Mouse (Mus musculus) mouse embryonic stem cell (cell line): ENCODE measurements around the gene Eif5a.

Experiments used
- in situ Hi-C, 2 experiments: fragments of 300-500 bp; cut with MboI; formaldehyde crosslinking; loops; 1 replicate in 1 of 2; 3 replicates in 1 of 2; pipeline ENCODE4 v1.14.3; 2019 to 2020; ENCODE audit warnings: low sequenced_read_pairs in 2 of 2, low pct_unique_long_range_greater_than_20kb in 1 of 2, mixed read lengths in 1 of 2; ENCODE audit not compliant: unreplicated experiment in 1 of 2

The Eif5a gene

DNA sequence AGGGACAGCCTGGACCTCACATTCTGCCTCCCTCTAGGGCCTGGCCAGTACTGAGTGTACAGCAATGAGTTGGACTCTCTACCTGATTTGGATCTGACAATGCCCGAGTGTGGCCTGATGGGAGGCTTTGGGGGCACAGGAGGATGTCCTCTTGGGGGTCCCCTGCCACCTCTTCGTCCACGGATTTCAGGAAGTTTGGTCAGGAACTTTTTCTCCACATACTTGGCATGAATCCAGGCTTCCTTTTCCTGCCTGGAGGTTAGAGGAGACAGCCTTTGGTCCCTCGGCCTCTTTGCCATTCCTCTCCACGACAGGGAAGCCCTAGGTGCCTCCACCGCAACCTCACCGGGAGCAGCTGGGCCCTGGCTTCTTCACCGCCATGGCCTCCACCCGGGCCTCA, 37.5 kb downstream of the Eif5a start:
- in situ Hi-C loops = loop anchor here in 1 of 2 experiments (25.0 kb wide), 1 partner anchor 247 kb away; the partner anchor contains the start of gene Fxr2

DNA sequence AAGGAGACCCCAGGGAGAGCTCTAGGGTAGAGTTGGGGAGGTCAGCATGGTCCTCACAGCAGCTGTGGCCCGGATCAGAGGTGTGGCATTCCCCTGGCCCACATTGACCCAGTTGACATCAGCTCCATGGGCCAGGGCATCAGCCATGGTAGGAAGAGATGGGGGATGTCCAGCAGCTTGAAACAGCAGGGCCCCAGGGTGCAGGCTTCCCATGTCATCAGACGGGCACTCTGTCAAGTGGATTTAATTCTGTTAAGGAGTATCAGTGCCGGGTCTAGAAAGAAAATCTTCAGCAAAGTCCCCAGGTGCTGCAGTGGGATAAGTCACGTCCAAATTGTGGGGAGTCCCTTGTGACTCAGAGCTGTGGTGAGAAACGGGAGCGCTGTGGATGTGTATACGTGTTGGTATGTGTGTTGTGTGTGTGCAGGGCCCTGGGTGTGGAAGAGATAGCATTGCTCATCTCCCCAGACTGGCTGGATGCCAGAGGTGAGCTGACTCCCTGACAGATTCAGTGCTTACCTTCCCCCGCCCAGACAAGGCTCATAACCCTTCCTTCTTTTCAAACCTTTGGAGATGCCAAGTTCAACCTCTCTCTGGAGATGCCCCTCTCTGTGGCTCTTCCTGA, 38.1 kb downstream of the Eif5a start:
- in situ Hi-C loops = loop anchor here in 1 of 2 experiments (25.0 kb wide), 1 partner anchor 246 kb away; the partner anchor contains the start of gene Fxr2

DNA sequence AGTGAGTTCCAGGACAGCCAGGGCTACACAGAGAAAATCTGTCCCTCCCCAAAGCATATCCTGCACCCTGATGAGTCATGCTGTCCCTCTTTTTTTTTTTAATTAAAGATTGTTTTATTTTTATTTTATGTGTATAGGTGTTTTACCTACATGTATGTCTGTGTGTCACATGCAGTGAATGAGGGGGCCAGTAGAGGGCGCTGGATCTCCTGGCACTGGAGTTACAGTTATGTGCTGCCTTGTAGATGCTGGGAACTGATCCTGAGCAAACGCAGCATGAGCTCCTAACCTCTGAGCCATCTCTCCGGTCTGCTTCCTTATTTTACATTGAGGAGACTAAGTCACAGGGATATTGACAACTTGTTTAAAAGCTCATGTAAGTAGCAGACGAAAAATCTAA, 38.7 kb downstream of the Eif5a start:
- in situ Hi-C loops = loop anchor here in 1 of 2 experiments (25.0 kb wide), 1 partner anchor 246 kb away; the partner anchor contains the start of gene Fxr2

DNA sequence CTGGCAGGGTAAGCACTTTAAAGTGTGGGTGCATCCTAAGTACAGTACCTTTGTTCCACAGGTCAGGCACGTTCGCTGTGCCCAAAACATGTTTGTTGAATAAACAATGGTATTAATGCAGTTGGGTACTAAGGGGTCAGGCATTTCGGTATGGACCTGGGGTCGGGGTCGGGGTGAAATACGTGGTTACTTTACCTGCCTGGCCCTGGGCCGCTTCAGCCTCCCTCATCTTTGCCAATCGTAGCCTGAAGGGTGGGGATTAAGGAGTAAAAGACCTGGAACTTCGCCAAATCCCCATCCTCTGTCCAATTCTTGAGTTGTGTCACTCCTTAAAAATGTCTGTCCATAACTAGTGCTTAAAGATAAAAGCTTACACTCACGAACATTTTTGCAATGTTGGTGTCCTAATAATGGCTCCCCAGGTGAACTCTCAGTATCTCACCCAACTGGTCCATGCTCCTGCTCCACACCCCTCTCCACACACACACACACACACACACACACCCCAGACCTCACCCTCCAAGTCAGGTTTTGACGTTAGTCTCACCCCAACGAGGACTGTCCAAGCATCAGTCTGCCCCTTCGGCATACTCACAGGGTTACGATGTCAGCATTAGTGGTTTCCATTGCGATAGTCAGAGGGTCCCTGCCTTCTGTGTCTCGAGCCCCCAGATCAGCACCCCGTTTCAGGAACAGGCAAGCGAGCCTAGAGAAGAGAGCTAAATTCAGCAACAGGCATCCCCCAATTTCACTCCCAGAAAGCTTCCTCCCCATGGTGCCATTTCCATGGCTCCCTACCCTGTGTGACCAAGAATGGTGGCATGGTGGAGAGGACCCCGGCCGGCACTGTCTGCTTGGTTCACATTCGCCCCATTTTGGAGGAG, 39.7 kb downstream of the Eif5a start:
- in situ Hi-C loops = loop anchor here in 1 of 2 experiments (25.0 kb wide), 1 partner anchor 245 kb away; the partner anchor contains the start of gene Fxr2

DNA sequence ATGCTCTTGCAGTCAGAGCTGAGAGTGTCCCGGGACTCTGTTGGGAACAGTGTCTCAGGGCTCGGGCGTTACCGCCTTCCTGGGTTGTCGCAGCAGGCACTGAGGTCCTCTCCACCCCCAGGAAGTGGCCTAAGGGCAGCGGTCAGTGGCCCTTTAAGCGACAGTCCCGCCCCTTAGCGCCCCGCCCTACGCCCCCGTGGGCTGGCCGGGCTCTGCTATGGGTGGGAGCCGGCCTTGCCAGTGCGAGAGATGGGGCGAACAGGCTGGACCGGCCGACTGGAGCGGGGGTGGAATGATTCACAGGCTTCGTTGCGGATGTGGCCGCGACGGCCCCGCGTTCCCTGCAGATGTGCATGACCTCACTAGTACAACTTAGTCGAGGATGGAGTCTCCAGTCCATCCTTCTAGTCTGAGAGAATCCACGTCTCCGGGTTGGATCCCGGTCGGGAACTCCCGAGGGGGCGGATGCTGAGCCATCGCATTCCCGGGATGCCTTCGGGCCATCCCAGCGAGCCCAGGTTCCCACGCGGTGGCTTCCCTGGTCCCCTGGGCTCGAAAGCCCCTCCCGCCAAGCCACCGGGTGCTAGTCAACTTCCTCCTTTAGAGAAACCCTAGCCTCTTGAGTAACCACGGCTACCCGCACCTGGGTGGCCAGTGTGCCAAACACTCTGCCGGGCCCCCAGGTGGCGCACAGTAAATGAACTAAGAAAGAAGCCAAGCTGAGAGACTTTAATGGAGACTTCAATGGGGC, 40.7 kb downstream of the Eif5a start, which contains the start of gene Kctd11:
Kctd11 (minus strand) TSS at position 554 of the 751 bp plus-strand sequence.
- in situ Hi-C loops = loop anchor here in 1 of 2 experiments (25.0 kb wide), 1 partner anchor 244 kb away; the partner anchor contains the start of gene Fxr2

DNA sequence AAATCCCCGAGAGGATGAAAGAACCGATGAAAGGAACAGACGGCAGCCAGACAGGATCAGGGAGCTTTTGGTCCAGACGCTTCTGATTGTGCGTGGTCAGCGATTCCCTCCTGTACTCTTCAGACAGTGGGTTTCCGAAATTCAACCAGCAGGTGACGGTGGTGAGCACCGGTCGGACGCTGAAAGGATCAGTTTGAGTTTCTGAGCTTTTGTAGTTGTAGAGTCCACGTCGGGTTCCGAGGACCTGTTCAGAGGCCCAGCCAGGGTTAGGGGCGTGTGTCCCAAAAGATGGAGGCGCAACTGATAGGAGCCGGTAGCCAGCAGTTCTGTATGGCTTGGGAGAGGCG, 41.3 kb downstream of the Eif5a start:
- in situ Hi-C loops = loop anchor here in 1 of 2 experiments (25.0 kb wide), 1 partner anchor 243 kb away; the partner anchor contains the start of gene Fxr2

DNA sequence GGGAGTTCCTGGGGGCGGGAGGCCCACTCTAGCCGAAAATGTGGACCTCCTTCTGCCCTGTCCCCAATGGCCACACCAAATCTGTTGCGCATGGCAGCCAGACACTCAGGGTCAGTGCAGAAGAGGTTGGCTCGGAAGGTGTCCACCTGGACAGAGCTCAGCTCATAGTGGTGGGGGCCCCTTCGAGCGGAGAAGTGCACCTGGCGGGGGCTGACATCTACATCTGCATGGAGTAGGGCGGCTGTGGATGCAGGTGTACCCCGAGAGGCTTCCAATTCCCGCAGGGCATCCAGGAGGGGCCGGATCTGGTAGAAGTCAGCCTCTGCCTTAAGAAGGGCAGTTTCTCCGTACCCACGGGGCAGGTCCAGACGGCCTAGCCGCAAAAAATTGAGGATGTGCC, 42.0 kb downstream of the Eif5a start:
- in situ Hi-C loops = loop anchor here (5.0 to 25.0 kb wide), 5 partner anchors 65 to 242 kb away; partner anchors contain the start of genes Fxr2 (in 1 of the 2), Gm39566 (in 1 of the 2), Spem2 (in 1 of the 2) and Tmem102 (in 1 of the 2)

DNA sequence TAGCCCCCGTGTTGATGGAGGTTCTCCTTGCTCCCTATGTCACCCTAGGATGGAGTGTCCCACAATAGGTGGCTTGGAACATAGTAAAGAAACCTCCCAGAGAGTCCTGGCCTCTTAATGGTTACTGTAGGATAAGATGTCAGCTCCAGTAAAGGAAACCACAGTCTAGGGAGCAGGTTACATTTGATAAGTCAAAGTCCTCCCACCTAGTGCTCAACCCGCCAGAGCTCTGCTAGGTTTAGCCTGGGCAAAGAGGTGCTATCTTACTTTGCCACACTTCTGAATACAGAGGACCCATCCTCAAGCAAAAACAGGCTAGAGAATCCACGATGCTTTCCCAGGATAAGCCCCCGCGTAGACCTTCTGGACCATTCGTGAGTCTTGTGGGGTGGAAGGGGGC, 42.8 kb downstream of the Eif5a start:
- in situ Hi-C loops = loop anchor here (5.0 to 25.0 kb wide), 5 partner anchors 64 to 242 kb away; partner anchors contain the start of genes Fxr2 (in 1 of the 2), Gm39566 (in 1 of the 2), Spem2 (in 1 of the 2) and Tmem102 (in 1 of the 2)

DNA sequence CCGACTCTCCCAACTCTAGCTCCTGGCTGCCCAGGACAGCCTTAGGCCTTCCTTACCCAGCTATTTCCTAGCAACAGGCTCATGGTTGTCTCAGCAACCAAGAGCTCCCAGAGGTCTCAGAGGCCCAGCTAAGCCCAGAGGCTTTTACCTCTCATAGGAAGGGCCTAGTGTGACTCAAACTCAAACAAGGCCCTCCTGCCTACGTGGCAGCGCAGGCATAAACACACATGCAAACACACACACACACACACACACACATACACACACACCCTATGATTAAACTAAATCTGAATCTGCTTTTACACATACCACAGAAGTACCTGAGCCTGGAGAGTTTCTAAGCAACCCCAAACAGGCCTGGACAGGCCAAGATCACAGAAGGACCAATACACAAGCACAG, 43.4 kb downstream of the Eif5a start:
- in situ Hi-C loops = loop anchor here (5.0 to 25.0 kb wide), 5 partner anchors 64 to 241 kb away; partner anchors contain the start of genes Fxr2 (in 1 of the 2), Gm39566 (in 1 of the 2), Spem2 (in 1 of the 2) and Tmem102 (in 1 of the 2)

DNA sequence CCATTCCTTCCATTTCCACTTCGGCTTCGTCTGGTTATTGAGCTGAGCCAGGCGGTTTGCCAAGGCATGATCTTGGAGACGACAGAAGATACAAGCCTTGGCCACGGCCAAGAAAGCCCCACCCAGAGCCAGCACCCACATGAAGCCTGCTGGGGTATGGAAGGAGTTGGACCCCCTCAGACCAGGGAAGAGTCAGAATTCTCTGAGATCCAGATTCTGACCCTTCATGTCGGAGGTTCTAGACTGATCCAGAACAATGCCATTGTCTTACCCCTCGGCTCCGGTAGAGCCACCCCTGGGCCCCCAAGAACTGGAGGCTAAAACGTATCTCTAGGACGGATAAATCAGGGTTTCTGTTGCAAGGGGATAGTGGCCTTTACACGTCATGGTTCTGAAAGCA, 43.9 kb downstream of the Eif5a start, which contains the start of gene Tmem95:
Tmem95 (minus strand) TSS at position 141 of the 400 bp plus-strand sequence.
- in situ Hi-C loops = loop anchor here (5.0 to 25.0 kb wide), 5 partner anchors 63 to 241 kb away; partner anchors contain the start of genes Fxr2 (in 1 of the 2), Gm39566 (in 1 of the 2), Spem2 (in 1 of the 2) and Tmem102 (in 1 of the 2)

DNA sequence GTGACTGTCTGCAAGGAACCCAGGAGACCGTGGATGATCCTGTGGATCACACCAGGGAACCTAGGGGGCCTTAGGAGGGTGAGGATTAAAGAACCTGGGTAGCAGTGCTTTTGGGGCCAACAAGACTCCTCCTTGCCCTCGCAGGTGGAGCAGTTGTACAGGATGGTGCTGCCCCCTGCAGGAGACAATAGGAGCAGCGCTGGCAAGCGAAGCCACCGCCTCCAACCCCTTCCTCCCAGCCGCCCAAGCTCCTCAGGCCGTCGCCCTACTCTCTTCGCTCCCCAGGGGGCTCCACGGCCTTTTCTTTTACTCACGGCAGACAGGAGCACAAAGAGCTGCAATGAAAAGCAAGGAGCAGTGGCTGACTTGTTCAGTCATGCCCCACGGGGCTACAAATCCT, 44.9 kb downstream of the Eif5a start:
- in situ Hi-C loops = loop anchor here (5.0 to 25.0 kb wide), 5 partner anchors 62 to 240 kb away; partner anchors contain the start of genes Fxr2 (in 1 of the 2), Gm39566 (in 1 of the 2), Spem2 (in 1 of the 2) and Tmem102 (in 1 of the 2)

DNA sequence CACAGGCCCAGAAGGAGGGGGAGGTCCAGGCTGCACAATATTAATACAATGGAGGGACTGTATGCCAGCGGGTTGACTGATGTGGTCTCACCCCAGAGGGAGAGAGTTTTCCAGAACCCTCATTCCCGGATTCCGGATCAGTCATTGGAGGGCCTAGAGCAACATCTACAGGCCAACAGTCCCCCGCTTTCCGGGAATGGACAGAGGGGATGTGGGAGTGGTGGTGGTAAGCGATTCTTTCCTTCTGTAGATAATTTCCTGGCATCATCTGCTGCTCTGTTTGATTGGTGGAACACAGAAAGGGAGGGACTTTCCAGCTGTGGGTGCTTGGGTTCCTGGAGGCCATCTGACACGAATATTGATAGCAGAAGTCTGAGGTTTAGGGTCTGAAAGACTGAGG, 45.6 kb downstream of the Eif5a start:
- in situ Hi-C loops = loop anchor here (5.0 to 25.0 kb wide), 5 partner anchors 61 to 239 kb away; partner anchors contain the start of genes Fxr2 (in 1 of the 2), Gm39566 (in 1 of the 2), Spem2 (in 1 of the 2) and Tmem102 (in 1 of the 2)

DNA sequence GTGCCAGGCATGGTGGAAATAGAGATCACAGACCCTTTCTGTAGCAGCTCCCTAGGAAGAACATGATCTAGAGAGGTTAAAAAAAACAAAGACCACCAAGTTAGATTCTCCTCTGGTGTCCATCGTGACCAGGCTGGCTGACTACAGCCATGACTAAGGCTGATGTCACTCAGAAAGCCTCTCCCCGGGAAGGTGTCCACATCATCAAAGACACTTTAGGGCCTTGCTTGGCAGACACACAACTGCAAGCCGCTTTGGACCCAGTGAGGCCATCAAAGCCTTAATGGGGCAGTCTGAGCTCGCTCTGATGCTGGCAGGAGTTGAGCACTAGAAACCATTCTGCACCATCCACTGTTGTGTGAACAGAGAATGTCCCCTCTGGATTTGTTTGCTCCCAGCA, 49.3 kb downstream of the Eif5a start:
- in situ Hi-C loops = loop anchor here in 1 of 2 experiments (10.0 kb wide), 1 partner anchor 58 kb away; the partner anchor contains the start of genes Gm39566 and Spem2

DNA sequence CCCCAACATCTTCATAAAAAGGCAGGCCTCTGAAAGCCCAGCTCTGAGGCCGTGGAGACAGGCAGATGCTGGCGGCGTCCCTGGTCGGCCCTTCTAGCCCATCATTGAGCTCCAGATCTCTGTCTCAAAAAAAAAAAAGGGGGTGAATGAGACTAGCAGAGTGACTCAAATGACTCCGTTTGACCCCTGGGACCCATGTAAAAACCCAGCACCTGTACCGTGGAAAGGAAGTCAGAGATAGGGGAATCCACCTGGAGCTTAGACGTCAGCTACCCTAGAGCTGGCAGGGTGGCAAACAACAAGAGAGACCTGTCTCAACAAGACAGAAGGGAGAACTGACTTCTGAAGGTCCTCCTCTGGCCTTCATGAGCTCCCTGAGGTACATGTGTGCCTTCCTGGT, 49.9 kb downstream of the Eif5a start:
- in situ Hi-C loops = loop anchor here in 1 of 2 experiments (10.0 kb wide), 1 partner anchor 57 kb away; the partner anchor contains the start of genes Gm39566 and Spem2

DNA sequence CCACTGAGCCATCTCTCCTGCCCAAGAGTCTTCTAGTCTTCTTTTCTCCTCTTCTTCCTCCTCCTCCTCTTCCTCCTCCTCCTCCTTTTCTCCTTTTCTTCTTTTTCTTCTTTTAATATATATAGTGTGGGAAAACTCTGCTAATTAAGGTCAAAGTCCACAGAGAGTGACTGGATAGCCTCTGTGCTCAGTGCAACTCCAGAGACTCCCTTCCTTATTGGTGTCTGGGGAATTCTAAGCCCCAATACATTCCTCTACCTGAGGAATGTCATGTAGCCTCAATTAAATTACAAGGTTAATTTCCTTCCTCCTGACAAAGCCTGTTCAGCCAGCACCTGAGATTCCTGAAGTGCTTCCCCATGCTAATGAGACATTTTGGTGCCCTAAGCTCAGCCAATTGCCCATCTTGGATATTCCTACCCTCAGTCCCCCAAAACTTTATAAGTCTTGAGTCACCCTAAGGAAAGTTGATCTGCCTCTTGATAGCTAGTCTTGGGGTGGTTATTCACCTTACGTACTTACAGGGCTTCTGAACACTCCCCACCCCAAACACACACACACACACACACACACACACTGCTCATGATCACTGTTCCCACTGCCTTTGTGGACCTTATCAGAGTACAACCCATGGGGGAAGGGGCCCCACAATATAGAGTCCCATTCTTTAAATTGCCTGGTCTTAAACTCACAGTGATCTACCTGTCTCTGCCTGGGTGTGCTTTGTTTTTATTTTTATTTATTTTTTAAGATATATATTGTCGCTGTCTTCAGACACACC, 51.3 kb downstream of the Eif5a start:
- in situ Hi-C loops = loop anchor here in 1 of 2 experiments (10.0 kb wide), 1 partner anchor 56 kb away; the partner anchor contains the start of genes Gm39566 and Spem2

DNA sequence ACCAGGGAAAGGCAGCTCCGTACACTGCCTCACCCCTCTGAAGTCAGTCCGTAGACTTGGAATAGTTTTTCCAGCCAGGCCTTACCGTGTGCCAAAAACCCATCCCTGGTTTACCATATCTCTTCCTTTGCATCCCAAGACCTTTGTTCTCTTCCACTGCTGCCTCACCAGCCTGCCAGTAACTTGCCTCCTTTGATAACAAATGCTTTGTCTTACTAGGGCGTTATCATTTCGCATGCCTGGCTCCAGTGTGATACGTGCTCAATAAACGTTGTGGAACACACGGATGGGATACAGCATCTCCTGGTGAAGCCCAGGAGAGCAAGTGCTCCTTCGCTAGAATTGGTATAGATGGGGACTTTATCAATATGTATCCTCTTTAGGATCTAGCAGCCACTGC, 54.4 kb downstream of the Eif5a start:
- in situ Hi-C loops = no loop called here
